In genomic region chr5:136251004-136251403, GRCm38 (mm10) we compare ENCODE assay signal across 8 mouse cellular contexts. TPM values are rescaled to one million over a fixed set of nuclear protein-coding genes. Genes with fewer than 3 reads are reported as not detected.
DNase-seq lines count a peak whose midpoint lies in the region; ATAC-seq and TF ChIP-seq lines count a peak whose summit lies in the region.
"Had no signal": no experiment of that assay in that cellular context is flagged by ENCODE, and none has a peak within 500 bp of the region (broad histone marks: within the 10 kb centered on the region; RNA-seq: fewer than 3 reads in every experiment).

No protein-coding gene starts in this region.

- no peak overlapping the region for H3K4me2 ChIP-seq in hindbrain, postnatal 0 days (ENCODE audit: low read depth, low read length)
- H3K4me2 ChIP-seq in hindbrain, embryonic 12.5 days (replicated peaks), result no peak overlapping the region
- H3K4me2 ChIP-seq in lung, postnatal 0 days (replicated peaks; ENCODE audit: low read depth, low read length), result no peak overlapping the region
- H3K4me2 ChIP-seq: embryonic facial prominence, embryonic 15.5 days had no signal

- H3K27me3 ChIP-seq in hindbrain, postnatal 0 days (ENCODE audit: insufficient read depth, low read length), result no peaks in the 10 kb centered on the region
- peaks cover 1% of the 10 kb centered on the region; the same call in 1 of the 2 replicates for H3K27me3 ChIP-seq in hindbrain, embryonic 12.5 days
- H3K27me3 ChIP-seq in testis, adult 2 months (ENCODE audit: control insufficient read depth, insufficient read depth, low read length), result no peaks in the 10 kb centered on the region
- H3K27me3 ChIP-seq in lung, postnatal 0 days (replicated peaks; ENCODE audit: insufficient read depth, low read length), result no peaks in the 10 kb centered on the region
- H3K27me3 ChIP-seq: embryonic facial prominence, embryonic 15.5 days had no signal

- 55% methylated on average over 7 of the region's 7 CpGs for WGBS in hindbrain, postnatal 0 days
- 48% methylated on average over 7 of the region's 7 CpGs for WGBS in hindbrain, embryonic 12.5 days
- WGBS in lung, postnatal 0 days, result 43% methylated on average over 7 of the region's 7 CpGs

- no peaks in the 10 kb centered on the region for H3K4me1 ChIP-seq in hindbrain, postnatal 0 days (ENCODE audit: insufficient read depth, low read length)
- H3K4me1 ChIP-seq in hindbrain, embryonic 12.5 days, result no peaks in the 10 kb centered on the region; the same call in 1 of the 2 replicates
- peaks cover 27% of the 10 kb centered on the region for H3K4me1 ChIP-seq in testis, adult 2 months (ENCODE audit: control insufficient read depth, insufficient read depth, low read length)
- H3K4me1 ChIP-seq in lung, postnatal 0 days (ENCODE audit: insufficient read depth, low read depth, low read length), result no peaks in the 10 kb centered on the region

- ATAC-seq in hindbrain, postnatal 0 days, result no peak
- no peak for ATAC-seq in hindbrain, embryonic 12.5 days (ENCODE audit: low FRiP score)
- no peak for ATAC-seq in lung, postnatal 0 days

- peak; percentile 20 for DNase-seq in hindbrain, postnatal 0 days (ENCODE audit: low spot score)
- DNase-seq in testis, postnatal 14 days (ENCODE audit: low spot score), result no peak
- peak; percentile 63 for DNase-seq in adrenal gland, postnatal 10 days
- peak; percentile 44 for DNase-seq in lung, postnatal 0 days (ENCODE audit: low spot score)
- no peak for DNase-seq in urinary bladder, postnatal 10 days (ENCODE audit: low spot score)

- H3K27ac ChIP-seq in hindbrain, postnatal 0 days, result no peak overlapping the region
- H3K27ac ChIP-seq in hindbrain, embryonic 12.5 days, result no peak overlapping the region
- no peak overlapping the region for H3K27ac ChIP-seq in testis, adult 2 months (ENCODE audit: control insufficient read depth, insufficient read depth, low read depth, low read length)
- H3K27ac ChIP-seq in lung, postnatal 0 days (ENCODE audit: low read length), result no peak overlapping the region
- H3K27ac ChIP-seq: embryonic facial prominence, embryonic 15.5 days had no signal

- no peak overlapping the region for H3K4me3 ChIP-seq in hindbrain, postnatal 0 days (ENCODE audit: low read length)
- no peak overlapping the region for H3K4me3 ChIP-seq in hindbrain, embryonic 12.5 days
- no peak overlapping the region for H3K4me3 ChIP-seq in testis, adult 2 months (ENCODE audit: control insufficient read depth, low read depth, low read length)
- no peak overlapping the region for H3K4me3 ChIP-seq in lung, postnatal 0 days (ENCODE audit: low read depth, low read length)
- H3K4me3 ChIP-seq: embryonic facial prominence, embryonic 15.5 days had no signal

- TF ChIP-seq POLR2A in testis, adult 2 months (IDR thresholded peaks at IDR 0.05; ENCODE audit: control insufficient read depth, low read depth, low read length), result no peak

- no peaks in the 10 kb centered on the region for H3K9me3 ChIP-seq in hindbrain, postnatal 0 days (ENCODE audit: low read length)
- H3K9me3 ChIP-seq in hindbrain, embryonic 12.5 days (replicated peaks), result no peaks in the 10 kb centered on the region
- H3K9me3 ChIP-seq in lung, postnatal 0 days (ENCODE audit: low read length), result no peaks in the 10 kb centered on the region
- H3K9me3 ChIP-seq: embryonic facial prominence, embryonic 15.5 days had no signal

- no peak overlapping the region for H3K9ac ChIP-seq in hindbrain, postnatal 0 days (replicated peaks; ENCODE audit: low read length)
- no peak overlapping the region for H3K9ac ChIP-seq in hindbrain, embryonic 12.5 days
- no peak overlapping the region for H3K9ac ChIP-seq in lung, postnatal 0 days (replicated peaks; ENCODE audit: low read depth)
- H3K9ac ChIP-seq: embryonic facial prominence, embryonic 15.5 days had no signal

- no peak for TF ChIP-seq EP300 in lung, postnatal 0 days (IDR thresholded peaks at IDR 0.05)

- H3K36me3 ChIP-seq in hindbrain, postnatal 0 days (ENCODE audit: insufficient read depth, low read length), result no peaks in the 10 kb centered on the region
- H3K36me3 ChIP-seq in hindbrain, embryonic 12.5 days, result 0 out of 2 replicates have a peak, but pooled peaks cover 10% of the 10 kb centered on the region
- H3K36me3 ChIP-seq in testis, adult 2 months (ENCODE audit: control insufficient read depth, insufficient read depth, low read length), result no peaks in the 10 kb centered on the region
- H3K36me3 ChIP-seq in lung, postnatal 0 days (ENCODE audit: insufficient read depth, low read length), result no peaks in the 10 kb centered on the region
- H3K36me3 ChIP-seq: embryonic facial prominence, embryonic 15.5 days had no signal

- TF ChIP-seq CTCF in hindbrain, postnatal 0 days (IDR thresholded peaks at IDR 0.05; ENCODE audit: low read depth), result peak; percentile 55
- peak; percentile 53; the same call in 1 of the 2 replicates for TF ChIP-seq CTCF in testis, adult 2 months (IDR thresholded peaks at IDR 0.05; ENCODE audit: control insufficient read depth, insufficient read depth, insufficient replicate concordance, low read depth, low read length)
- TF ChIP-seq CTCF in lung, postnatal 0 days (IDR thresholded peaks at IDR 0.05), result peak; percentile 67

RNA-seq across cellular contexts. Expression of gene Sh2b2, which starts 4.6 kb away (rescaled TPM):
- 41.7 and 49.6 TPM in 2 replicates for total RNA-seq in hindbrain, postnatal 0 days (2014; rRNA removed)
- polyA plus RNA-seq in hindbrain, postnatal 0 days (2015; fragmentation: Nextera tagmentation; extraction: Ambion mirVana), result 14.4 and 15.3 TPM in 2 replicates
- 20.3 and 23.3 TPM in 2 replicates for polyA plus RNA-seq in hindbrain, embryonic 12.5 days (2016; fragmentation: Nextera tagmentation; extraction: Ambion mirVana)
- polyA plus RNA-seq in testis, adult 2 months (2012; rRNA removed), result 2.0 and 2.3 TPM in 2 replicates
- total RNA-seq in adrenal gland, postnatal 10 days (2021), result 10 to 100 TPM; 29.1 to 30.7 TPM
- 1.5 and 1.8 TPM in 2 replicates for polyA plus RNA-seq in lung, postnatal 0 days (2015; fragmentation: Nextera tagmentation; extraction: Ambion mirVana)

RNA-seq across cellular contexts. Expression of gene Prkrip1, which starts 52.2 kb away (rescaled TPM):
- 11.2 and 15.1 TPM in 2 replicates for total RNA-seq in hindbrain, postnatal 0 days (2014; rRNA removed)
- polyA plus RNA-seq in hindbrain, postnatal 0 days (2015; fragmentation: Nextera tagmentation; extraction: Ambion mirVana), result 58.7 and 59.0 TPM in 2 replicates
- 62.9 and 71.2 TPM in 2 replicates for polyA plus RNA-seq in hindbrain, embryonic 12.5 days (2016; fragmentation: Nextera tagmentation; extraction: Ambion mirVana)
- 26.0 and 27.9 TPM in 2 replicates for polyA plus RNA-seq in testis, adult 2 months (2012; rRNA removed)
- total RNA-seq in adrenal gland, postnatal 10 days (2021), result 10 to 100 TPM; 30.0 to 33.2 TPM
- polyA plus RNA-seq in lung, postnatal 0 days (2015; fragmentation: Nextera tagmentation; extraction: Ambion mirVana), result 32.9 and 37.7 TPM in 2 replicates

Comparison
In these comparisons a context has a peak if more than half of its experiments do, and no peak if none do; other contexts are left out.
1. DNase-seq: peak in hindbrain, postnatal 0 days (single experiment), adrenal gland, postnatal 10 days (single experiment) and lung, postnatal 0 days (single experiment); none in testis, postnatal 14 days (single experiment) and urinary bladder, postnatal 10 days (single experiment).
2. Peak in every context shown above with its lines, with median percentiles within 50 percentile points of each other: CTCF ChIP-seq.